Mouse (Mus musculus) liver, adult (tissue): ENCODE measurements around the gene Olfr544.

Experiments
- GATA4 ChIP-seq: IDR thresholded peaks from 2 replicates; pipeline ENCODE4 v1.6.1; 2014; ENCODE audit warnings: mild to moderate bottlenecking, low read length; ENCODE audit not compliant: insufficient replicate concordance

Olfr544 gene

DNA sequence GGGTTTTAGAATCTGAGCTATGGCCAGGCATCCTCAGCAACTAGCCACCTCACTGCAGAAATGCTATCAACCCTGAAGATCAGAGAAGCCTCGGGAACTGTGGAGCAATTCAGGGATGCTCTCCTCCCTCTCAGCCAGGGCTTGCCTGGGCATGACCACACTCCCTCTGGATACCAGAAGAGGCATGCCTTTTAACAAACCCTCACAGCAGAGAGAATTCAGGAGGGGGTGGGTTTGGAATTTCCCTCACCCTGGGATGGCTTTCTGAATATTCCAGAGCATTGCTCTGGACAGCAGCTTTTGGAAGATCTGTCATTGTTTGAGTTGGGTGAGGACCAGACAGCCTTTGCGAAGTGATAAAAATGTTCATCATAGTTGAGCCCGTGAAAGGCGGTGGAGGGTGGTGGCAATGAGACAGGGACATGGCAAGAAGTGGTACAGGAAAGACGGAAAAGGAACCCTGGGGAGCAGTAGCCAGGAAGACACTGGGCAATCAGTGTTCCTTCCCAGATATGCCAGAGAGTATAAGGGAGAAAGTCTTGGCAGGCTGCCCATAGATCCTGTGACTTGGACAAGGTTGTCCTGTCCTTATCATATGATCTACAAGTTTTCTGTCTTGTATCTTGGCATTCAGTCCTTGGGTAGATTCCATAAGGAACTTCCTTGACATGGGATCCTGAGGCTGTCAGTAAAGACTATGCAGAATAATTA, 8.6 kb downstream of the Olfr544 start:
- peak; percentile 48; the same call in 1 of the 2 replicates for TF ChIP-seq GATA4

DNA sequence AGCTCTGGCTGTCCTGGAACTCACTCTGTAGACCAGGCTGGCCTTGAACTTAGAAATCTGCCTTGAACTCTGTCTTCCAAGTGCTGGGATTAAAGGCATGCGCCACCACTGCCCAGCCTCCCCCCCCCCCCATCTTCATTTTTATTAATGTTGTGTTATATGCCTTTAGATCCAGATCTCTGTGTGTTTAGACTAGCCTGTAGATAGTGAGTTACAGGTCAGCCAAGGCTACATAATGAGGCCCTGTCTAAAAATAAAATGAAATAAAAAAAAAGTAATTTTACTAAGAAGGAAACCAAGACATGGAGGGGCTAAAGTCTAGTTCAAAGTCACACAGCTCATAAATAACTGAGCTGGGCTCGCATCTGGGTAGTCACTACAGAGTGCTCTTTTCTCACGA, 9.2 kb downstream of the Olfr544 start:
- TF ChIP-seq GATA4: no peak

DNA sequence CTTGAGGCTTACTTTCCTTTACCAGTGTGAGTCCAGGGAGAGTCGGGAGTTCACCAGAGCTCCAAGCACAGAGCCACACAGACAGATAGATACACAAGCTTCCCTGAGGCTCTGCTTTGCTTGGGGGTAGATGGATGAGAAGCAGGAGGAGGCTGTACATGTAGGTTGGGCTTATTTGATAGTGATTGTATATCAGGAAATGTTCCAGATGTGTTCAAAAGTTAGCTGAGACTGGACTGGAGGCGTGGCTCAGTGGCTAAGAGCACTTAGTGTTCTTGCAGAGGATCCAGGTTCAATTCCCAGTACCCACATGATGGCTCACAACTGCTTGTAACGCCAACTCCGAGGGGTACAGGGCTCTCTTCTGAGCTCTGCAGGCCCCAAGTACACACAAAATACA, 9.7 kb downstream of the Olfr544 start:
- no peak for TF ChIP-seq GATA4

DNA sequence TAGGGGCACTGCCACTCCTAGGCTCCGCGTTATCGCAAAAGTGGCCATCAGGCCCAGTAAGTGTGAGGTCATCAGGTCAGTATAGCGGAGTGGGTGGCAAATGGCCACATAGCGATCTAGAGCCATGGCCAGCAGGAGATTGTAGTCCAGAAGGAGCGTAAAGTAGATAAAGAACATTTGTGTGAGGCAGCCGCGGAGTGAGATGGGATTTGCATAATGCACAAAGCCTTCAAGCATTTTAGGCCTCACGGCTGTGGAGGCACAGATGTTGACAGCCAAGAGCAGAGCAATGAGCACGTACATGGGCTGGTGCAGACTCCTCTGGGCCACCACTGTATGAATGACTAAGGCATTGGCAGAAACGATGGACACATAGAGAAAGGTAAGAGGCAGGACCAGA, 10.7 kb downstream of the Olfr544 start:
- TF ChIP-seq GATA4: no peak

DNA sequence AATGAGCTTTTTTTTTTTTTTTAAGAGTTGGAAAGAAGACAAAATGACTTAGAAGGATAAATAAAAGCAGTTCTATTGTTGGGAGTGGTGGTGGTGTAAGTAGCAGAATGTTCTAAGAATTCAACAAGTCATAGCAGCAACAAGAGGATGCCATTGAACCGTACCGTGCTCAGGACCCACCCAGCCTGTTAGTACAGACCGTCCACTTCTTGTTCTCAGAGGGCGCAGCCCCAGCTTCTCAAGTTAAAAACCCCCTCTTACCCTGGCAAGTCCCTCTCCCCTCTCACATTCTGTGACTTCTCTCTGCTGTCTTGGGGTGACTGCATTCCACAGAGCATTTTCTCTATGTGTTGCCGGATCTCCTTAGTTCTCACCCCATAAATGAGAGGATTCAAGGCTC, 11.5 kb downstream of the Olfr544 start:
- TF ChIP-seq GATA4: no peak

DNA sequence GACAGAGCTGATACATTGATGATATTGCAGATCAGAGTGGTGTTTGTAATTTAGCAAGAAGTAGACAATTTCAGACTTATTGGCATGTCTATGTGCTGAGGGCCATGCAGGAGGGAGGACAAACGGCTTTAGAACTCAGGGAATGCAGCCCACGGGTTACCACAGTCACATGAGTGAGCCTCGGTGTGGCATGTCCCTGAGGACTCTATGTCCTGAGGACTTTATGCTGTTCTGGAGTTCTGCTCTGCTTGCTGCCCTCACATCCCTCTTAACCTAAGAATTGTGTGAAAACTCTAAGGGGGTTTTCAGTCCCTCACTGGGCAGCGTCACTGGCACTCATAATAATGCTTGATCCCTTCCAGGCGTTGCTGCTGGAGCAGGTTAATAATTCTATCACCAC, 15.4 kb downstream of the Olfr544 start:
- TF ChIP-seq GATA4: no peak

DNA sequence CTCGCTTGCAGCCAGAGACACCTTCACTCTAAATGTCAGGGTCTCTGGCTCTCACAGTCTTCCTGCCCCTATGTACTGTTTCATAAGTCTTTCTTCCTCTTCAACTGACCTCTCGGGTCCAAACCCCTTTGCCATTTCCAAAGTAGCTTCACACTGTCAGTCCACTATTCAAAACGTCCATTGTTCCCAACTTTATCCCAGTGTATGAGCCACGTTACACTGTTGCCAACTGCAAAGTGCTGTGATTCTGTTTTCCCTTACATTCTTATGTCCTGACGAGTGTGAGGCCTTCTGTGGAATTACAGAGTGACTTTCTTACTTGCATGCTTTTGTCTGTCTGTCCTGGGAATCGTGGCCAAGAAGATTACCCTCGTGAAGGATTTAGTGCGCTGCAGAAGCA, 20.5 kb downstream of the Olfr544 start:
- no peak for TF ChIP-seq GATA4

DNA sequence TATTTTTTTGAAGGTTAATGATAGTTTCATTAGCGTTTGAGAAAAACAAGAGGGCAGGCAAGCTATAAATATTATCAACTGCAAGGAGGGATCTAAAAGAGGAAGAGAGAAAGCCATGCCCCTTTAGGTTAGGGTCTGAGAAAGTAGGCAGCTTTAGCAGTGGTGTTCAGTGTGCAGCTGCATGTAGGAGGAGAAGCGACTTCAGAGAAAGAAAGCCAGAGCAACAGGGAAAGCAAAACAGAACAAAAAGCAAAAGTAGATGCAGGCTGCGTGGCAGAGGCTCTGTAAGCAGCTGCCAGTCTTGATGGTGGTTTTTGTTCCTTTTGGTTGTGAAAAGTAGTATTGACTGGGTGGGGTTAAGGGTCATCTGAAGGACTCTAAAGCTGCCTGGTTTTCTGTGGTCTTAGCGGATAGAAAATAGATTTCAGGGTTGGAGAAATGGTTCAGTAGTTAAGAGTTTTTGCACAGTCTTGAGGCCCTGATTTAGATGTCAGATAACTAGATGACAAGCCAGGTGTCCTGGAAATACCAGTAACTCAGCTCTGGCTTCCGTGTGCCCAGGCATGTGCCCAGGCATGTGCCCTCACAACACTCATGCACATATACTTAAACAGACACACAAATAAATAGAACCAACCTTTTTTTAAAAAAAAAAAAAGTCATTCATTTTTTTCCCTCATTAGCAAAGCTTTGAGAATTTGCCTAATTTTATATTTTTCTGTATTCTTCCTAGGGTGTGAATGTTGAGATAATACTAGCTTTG, 29.3 kb downstream of the Olfr544 start:
- no peak for TF ChIP-seq GATA4

DNA sequence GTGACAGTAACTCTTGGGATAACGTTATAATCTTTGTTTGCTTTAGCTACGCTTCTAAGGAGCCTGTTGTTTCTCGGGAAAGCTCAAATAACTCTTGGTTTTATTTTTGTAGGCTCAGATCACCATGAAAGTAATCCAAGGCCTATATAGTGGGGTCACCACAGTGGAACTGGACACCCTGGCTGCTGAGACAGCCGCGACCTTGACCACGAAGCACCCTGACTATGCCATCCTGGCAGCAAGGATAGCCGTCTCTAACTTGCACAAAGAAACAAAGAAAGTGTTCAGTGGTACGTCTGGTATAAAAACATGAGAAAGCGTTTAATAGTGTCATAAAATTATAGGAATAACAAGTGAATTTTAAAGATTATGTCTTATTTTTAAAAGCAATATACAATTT, 41.7 kb downstream of the Olfr544 start:
- TF ChIP-seq GATA4: no peak

DNA sequence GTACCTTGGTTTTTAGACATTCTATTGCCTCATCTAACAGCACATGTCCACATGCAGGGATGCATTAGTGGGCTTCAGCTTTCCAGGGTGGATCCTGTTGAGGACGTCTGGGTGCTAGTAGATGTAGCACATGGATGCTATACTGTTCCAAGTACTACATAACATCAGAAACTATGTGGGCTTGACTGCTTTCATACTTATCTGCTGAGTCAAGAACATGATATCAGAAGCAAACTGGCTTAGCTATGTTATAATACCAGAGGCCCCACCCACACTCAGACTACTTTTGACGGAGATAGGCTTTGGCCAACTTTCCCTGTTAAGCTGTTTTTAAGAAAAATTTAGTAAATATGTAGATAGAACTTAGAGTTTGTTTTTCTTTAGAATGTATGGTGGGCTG, 43.8 kb downstream of the Olfr544 start:
- no peak for TF ChIP-seq GATA4

DNA sequence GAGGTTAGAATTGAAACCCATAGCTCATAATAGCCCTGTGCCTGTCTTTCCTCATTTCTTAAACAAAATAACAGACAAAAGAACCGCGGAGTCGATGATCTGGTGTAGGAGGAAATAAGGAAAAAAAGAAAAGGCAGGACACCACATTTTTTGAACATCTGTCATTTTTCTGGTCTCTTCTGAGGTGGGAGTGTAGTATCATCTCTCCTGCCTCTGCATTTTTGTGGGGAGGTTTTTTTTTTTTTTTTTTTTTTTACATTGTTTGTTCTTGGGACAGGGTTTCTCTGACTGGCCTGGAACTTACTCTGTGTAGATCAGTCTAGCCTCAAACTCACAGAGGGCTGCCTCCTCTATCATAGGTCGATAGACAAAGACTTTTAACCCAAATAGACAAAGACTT, 45.7 kb downstream of the Olfr544 start:
- no peak for TF ChIP-seq GATA4

DNA sequence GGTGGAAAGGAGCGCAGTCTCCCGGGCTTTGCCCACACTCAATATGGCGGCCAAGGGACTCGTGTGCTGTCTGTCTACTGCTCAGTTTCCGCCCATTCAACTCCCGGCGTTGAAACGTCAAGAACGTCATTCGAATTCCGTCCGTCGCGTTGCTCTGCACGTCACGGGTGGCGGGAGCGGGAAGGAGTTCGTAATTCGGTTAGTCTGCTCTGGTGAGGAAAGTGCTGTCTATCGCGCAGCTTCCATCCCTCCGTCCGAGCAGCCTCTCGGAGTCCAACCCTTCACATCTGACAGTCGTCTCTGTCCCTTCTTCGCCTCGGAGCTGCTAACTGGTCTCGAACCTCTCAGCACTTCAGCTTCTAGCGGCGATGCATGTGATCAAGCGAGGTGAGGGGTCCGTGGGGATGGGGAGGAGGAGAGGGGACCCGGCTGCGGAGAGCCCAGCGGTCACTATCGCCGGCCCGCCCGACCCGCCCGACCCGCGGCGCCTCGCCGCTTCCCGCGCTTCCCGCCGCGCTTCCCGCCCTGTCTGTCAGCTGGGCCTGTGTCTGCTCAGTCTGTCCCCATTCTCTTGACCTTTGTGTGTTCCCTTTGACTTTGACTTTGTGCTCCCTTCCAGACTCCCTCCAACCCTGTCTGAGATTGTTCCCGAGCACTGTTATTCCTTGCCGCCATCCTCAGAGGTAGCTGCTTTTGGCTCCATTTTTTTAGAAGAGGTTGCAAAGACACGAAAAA, 46.3 kb downstream of the Olfr544 start, which contains the start of gene Rrm1:
Gene Rrm1, plus strand, starts transcription at position 39 of the 735 bp plus-strand sequence.
- no peak for TF ChIP-seq GATA4

DNA sequence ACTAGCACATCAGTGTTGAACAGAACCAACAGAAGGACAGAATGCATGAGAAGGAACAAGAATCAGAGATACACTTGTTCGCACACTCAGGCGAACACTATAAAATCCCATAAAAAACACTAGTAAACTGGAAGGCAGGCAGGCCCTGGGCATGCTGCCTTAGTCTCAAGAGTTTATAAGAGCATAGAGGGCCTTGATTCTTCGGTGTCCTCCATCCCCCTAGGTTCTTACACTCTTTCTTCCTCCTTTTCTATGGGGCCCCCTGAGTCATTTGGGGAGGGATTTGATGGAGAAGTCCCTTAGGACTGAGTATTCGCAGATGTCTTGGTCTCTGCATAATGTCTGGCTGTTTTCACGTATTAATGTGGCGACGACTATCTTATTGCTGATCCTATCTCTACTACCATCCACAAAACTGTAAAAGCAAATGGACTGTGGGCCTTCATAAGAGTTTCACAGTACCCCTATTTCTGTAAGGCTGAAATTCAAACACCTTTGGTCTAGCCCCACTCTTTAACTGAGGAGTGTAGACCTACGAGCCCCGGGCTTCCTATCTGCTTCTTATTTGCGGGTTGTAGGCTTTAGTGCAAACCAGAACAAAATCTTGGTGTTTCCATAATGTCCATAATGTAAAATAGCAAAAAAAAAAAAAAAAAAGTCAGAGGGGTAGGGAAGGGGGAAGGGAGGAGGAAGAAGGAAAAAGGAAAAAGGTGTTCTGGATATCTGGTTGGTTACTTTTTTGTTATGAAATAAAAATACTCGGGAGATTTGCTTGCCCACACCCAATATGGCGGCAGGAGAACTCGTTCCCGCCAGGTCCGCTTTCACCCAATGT, 47.1 kb downstream of the Olfr544 start:
- TF ChIP-seq GATA4: no peak

DNA sequence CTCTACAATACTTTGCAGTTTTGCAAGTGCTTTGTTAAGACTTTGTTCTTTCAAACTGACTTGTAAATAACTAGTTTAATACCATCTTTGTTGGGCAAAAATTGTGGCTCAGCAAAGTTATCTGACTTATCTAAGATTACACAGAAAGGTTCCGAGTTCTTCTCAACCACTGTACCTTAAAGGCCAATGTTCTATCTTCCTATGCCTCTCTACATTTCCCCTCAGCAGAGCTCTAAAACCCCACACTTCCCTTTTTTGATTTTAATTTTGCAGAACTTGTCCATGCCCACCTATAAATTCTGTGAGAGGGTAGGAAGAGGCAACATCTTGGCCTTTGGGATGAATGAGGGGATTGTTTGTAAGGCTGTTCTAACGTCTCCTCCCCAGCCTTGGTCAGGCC, 53.8 kb downstream of the Olfr544 start:
- no peak for TF ChIP-seq GATA4
